Mouse (Mus musculus) heart, adult 2 months (tissue): ENCODE data around the gene Gm49369. TPM values are rescaled to one million over a fixed set of nuclear protein-coding genes. Genes with fewer than 3 reads are reported as not detected.
A peak's percentile ranks its signal among the peaks of the same experiment; 100 is the strongest.
"Not testable (repeated sequence)": the region's sequence is repeated elsewhere in the genome, so short reads cannot be mapped to it uniquely, and the experiment has no call there.

Experiments
- DNase-seq, 2 experiments: peaks; one replicate each; pipeline ENCODE4 v3.0.0; 2021
- H3K27ac ChIP-seq: fragments of 200-600 bp; 2 replicates; pipeline ENCODE4 v1.8.1; 2022
- H3K27me3 ChIP-seq: fragments of 200-500 bp; 2 replicates; pipeline ENCODE4 v1.6.1; 2012; ENCODE audit warnings: mild to moderate bottlenecking, low read length, inconsistent platforms, mixed read lengths; ENCODE audit not compliant: control insufficient read depth, insufficient read depth
- H3K36me3 ChIP-seq: fragments of 200-500 bp; 2 replicates; pipeline ENCODE4 v1.6.1; 2012; ENCODE audit warnings: low read length, inconsistent platforms; ENCODE audit not compliant: control insufficient read depth, insufficient read depth
- H3K4me1 ChIP-seq: fragments of 200-500 bp; 2 replicates; pipeline ENCODE4 v1.6.1; 2011; ENCODE audit warnings: low read length; ENCODE audit not compliant: control insufficient read depth, insufficient read depth
- H3K4me3 ChIP-seq: fragments of 200-600 bp; 2 replicates; pipeline ENCODE4 v1.8.1; 2022
- H3K79me2 ChIP-seq: fragments of 200-500 bp; replicated peaks from 2 replicates; pipeline ENCODE4 v1.6.1; 2012; ENCODE audit warnings: mild to moderate bottlenecking, inconsistent platforms, low read length, moderate library complexity, mixed read lengths; ENCODE audit not compliant: control insufficient read depth, insufficient read depth
- H3K9ac ChIP-seq: fragments of 200-500 bp; 2 replicates; pipeline ENCODE4 v1.6.1; 2012; ENCODE audit warnings: low read depth, mild to moderate bottlenecking, control low read depth, inconsistent platforms, low read length, mixed read lengths
- CTCF ChIP-seq: fragments of 200-600 bp; IDR thresholded peaks from 2 replicates; pipeline ENCODE4 v1.8.1; 2022; ENCODE audit warnings: antibody characterized with exemption, mild to moderate bottlenecking, moderate library complexity
- EP300 ChIP-seq: fragments of 200-500 bp; IDR thresholded peaks from 2 replicates; pipeline ENCODE4 v1.6.1; 2011; ENCODE audit warnings: low read depth, low read length, control low read depth; ENCODE audit not compliant: insufficient read depth
- POLR2A ChIP-seq: fragments of 200-500 bp; IDR thresholded peaks from 2 replicates; pipeline ENCODE4 v1.6.1; 2011; ENCODE audit warnings: mild to moderate bottlenecking, low read depth, low read length, control low read depth; ENCODE audit not compliant: insufficient read depth
- WGBS: fragments of 180-500 bp; shearing (Covaris S2); methylation state at CpG from one replicate; pipeline ENCODE4 v1.1.7; 2018; 5-methylcytosine and 5-hydroxymethylcytosine counted together
- intact Hi-C: fragments of 180-260 bp; cut with DNase I; formaldehyde crosslinking; loops from one replicate; pipeline ENCODE4 v1.15.1; 2025
- polyA plus RNA-seq: library from polyadenylated mRNA; depleted of rRNA; stranded (reverse); fragments of >200 nt; gene quantifications from 2 replicates; pipeline ENCODE4 v1.2.3, GENCODE M21; 2012; rRNA removed
- total RNA-seq, 2 experiments: library from RNA; stranded (reverse); gene quantifications; 2 replicates each; pipeline ENCODE4 v1.2.3; 2021

Gene Gm49369
- total and polyA plus RNA-seq, 3 experiments = 3.5 to 4.9 TPM; not detected in 1

- Histone ChIP-seq H3K27ac (peak overlapping the region; percentile 69), H3K4me1 (peaks cover 13% of the 10 kb centered on the region), H3K27me3 (no peaks in the 10 kb centered on the region), H3K79me2 (no peaks in the 10 kb centered on the region), H3K9ac (no peak overlapping the region), H3K4me3 (no peak overlapping the region), H3K36me3 (no peaks in the 10 kb centered on the region)
- peak; percentile 74 to 88 for DNase-seq
- intact Hi-C loops = loop anchor here (5.0 kb wide), 3 partner anchors 57 to 342 kb away; partner anchors contain the start of gene Ctsd
- 14% methylated on average over 9 of the region's 9 CpGs for WGBS
- peak; percentile 90; the same call in 1 of the 2 replicates for TF ChIP-seq EP300
- 0 out of 2 replicates have a peak, but pooled peaks have one; percentile 12 for TF ChIP-seq POLR2A
- TF ChIP-seq CTCF = no peak
Measured at GRCm38 (mm10) chr7:142330271-142330724, 52.2 kb downstream of the Gm49369 start.

GRCm38 (mm10) chr7:142328507-142328906 lies 54.0 kb downstream of the Gm49369 start:
- no peak overlapping the region for H3K4me3 ChIP-seq
- no peak overlapping the region for H3K9ac ChIP-seq
- intact Hi-C loops = no loop called here
- H3K4me1 ChIP-seq = peaks cover 12% of the 10 kb centered on the region
- H3K27ac ChIP-seq = no peak overlapping the region
- H3K36me3 ChIP-seq = no peaks in the 10 kb centered on the region
- H3K27me3 ChIP-seq = no peaks in the 10 kb centered on the region
- H3K79me2 ChIP-seq = no peaks in the 10 kb centered on the region
- no peak for TF ChIP-seq POLR2A
- no peak for DNase-seq
- 87% methylated on average over 3 of the region's 3 CpGs for WGBS

GRCm38 (mm10) chr7:142326714-142327445 lies 55.6 kb downstream of the Gm49369 start:
- no peaks in the 10 kb centered on the region for H3K27me3 ChIP-seq
- no peaks in the 10 kb centered on the region for H3K36me3 ChIP-seq
- 66% methylated on average over 9 of the region's 9 CpGs for WGBS
- no peak overlapping the region for H3K27ac ChIP-seq
- H3K4me3 ChIP-seq = no peak overlapping the region
- DNase-seq = no peak
- peaks cover 12% of the 10 kb centered on the region for H3K4me1 ChIP-seq
- H3K79me2 ChIP-seq = no peaks in the 10 kb centered on the region
- intact Hi-C loops = no loop called here
- H3K9ac ChIP-seq = no peak overlapping the region
- TF ChIP-seq EP300 (no peak), CTCF (no peak), POLR2A (no peak)

- 80% methylated on average over 12 of the region's 12 CpGs for WGBS
- H3K79me2 ChIP-seq = no peaks in the 10 kb centered on the region
- no peaks in the 10 kb centered on the region for H3K4me1 ChIP-seq
- intact Hi-C loops = no loop called here
- no peaks in the 10 kb centered on the region for H3K27me3 ChIP-seq
- DNase-seq = no peak
- H3K27ac ChIP-seq = no peak overlapping the region
- TF ChIP-seq POLR2A (no peak), CTCF (no peak), EP300 (no peak)
- no peaks in the 10 kb centered on the region for H3K36me3 ChIP-seq
- H3K4me3 ChIP-seq = no peak overlapping the region
- H3K9ac ChIP-seq = no peak overlapping the region
Measured at GRCm38 (mm10) chr7:142323396-142324117, 58.9 kb downstream of the Gm49369 start.

GRCm38 (mm10) chr7:142322641-142323040 lies 59.8 kb downstream of the Gm49369 start:
- H3K4me3 ChIP-seq = no peak overlapping the region
- intact Hi-C loops = no loop called here
- H3K9ac ChIP-seq = no peak overlapping the region
- TF ChIP-seq CTCF (no peak), EP300 (no peak), POLR2A (no peak)
- H3K27me3 ChIP-seq = no peaks in the 10 kb centered on the region
- 93% methylated on average over 6 of the region's 6 CpGs for WGBS
- H3K27ac ChIP-seq = no peak overlapping the region
- H3K4me1 ChIP-seq = no peaks in the 10 kb centered on the region
- no peaks in the 10 kb centered on the region for H3K79me2 ChIP-seq
- no peaks in the 10 kb centered on the region for H3K36me3 ChIP-seq
- DNase-seq = no peak

- H3K36me3 ChIP-seq, H3K9ac ChIP-seq, H3K4me1 ChIP-seq, H3K79me2 ChIP-seq, DNase-seq, H3K27ac ChIP-seq, H3K27me3 ChIP-seq, intact Hi-C loops, H3K4me3 ChIP-seq: not testable (repeated sequence)
- 93% methylated on average over 6 of the region's 10 CpGs for WGBS
Measured at GRCm38 (mm10) chr7:142321637-142322306, 60.7 kb downstream of the Gm49369 start.

Other genes starting within 250 kb of the Gm49369 start
- not detected for gene Gm39115, start 246.6 kb downstream of the Gm49369 start, total RNA-seq
- gene Gm39115, start 246.6 kb downstream of the Gm49369 start, polyA plus RNA-seq = not detected in 2 replicates
- not detected for gene Gm45337, start 238.1 kb downstream of the Gm49369 start, total RNA-seq
- gene Gm45337, start 238.1 kb downstream of the Gm49369 start, polyA plus RNA-seq = not detected in 2 replicates
- gene Gm29735, start 225.6 kb downstream of the Gm49369 start, total RNA-seq = not detected
- gene Gm29735, start 225.6 kb downstream of the Gm49369 start, polyA plus RNA-seq = not detected in 2 replicates
- not detected for gene Gm4553, start 216.9 kb downstream of the Gm49369 start, total RNA-seq
- gene Gm4553, start 216.9 kb downstream of the Gm49369 start, polyA plus RNA-seq = not detected in 2 replicates
- not detected for gene Krtap5-2, start 206.7 kb downstream of the Gm49369 start, total RNA-seq
- not detected in 2 replicates for gene Krtap5-2, start 206.7 kb downstream of the Gm49369 start, polyA plus RNA-seq
- gene Gm10153, start 192.3 kb downstream of the Gm49369 start, total RNA-seq = not detected
- not detected in 2 replicates for gene Gm10153, start 192.3 kb downstream of the Gm49369 start, polyA plus RNA-seq
- not detected for gene Krtap5-3, start 181.3 kb downstream of the Gm49369 start, total RNA-seq
- not detected in 2 replicates for gene Krtap5-3, start 181.3 kb downstream of the Gm49369 start, polyA plus RNA-seq
- not detected for gene Gm7579, start 170.8 kb downstream of the Gm49369 start, total RNA-seq
- gene Gm7579, start 170.8 kb downstream of the Gm49369 start, polyA plus RNA-seq = not detected in 2 replicates
- not detected for gene Krtap5-5, start 152.7 kb downstream of the Gm49369 start, total RNA-seq
- gene Krtap5-5, start 152.7 kb downstream of the Gm49369 start, polyA plus RNA-seq = not detected in 2 replicates
- not detected for gene Gm40460, start 141.6 kb downstream of the Gm49369 start, total RNA-seq
- not detected in 2 replicates for gene Gm40460, start 141.6 kb downstream of the Gm49369 start, polyA plus RNA-seq
- not detected for gene Gm2431, start 124.3 kb downstream of the Gm49369 start, total RNA-seq
- not detected in 2 replicates for gene Gm2431, start 124.3 kb downstream of the Gm49369 start, polyA plus RNA-seq
- gene Gm4559, start 108.3 kb downstream of the Gm49369 start, total RNA-seq = not detected
- gene Gm4559, start 108.3 kb downstream of the Gm49369 start, polyA plus RNA-seq = not detected in 2 replicates
- gene Krtap5-1, start 85.5 kb downstream of the Gm49369 start, total RNA-seq = not detected
- gene Krtap5-1, start 85.5 kb downstream of the Gm49369 start, polyA plus RNA-seq = not detected in 2 replicates
- gene Krtap5-4, start 79.1 kb downstream of the Gm49369 start, total RNA-seq = not detected
- gene Krtap5-4, start 79.1 kb downstream of the Gm49369 start, polyA plus RNA-seq = not detected in 2 replicates
- 1 to 10 TPM; 2.2 to 3.6 TPM for gene Ifitm10, start 8.9 kb downstream of the Gm49369 start, total RNA-seq
- 4.9 and 6.4 TPM in 2 replicates for gene Ifitm10, start 8.9 kb downstream of the Gm49369 start, polyA plus RNA-seq
- gene Ctsd, start 5.4 kb upstream of the Gm49369 start, total RNA-seq = 100 to 1,000 TPM; 883 to 991 TPM
- gene Ctsd, start 5.4 kb upstream of the Gm49369 start, polyA plus RNA-seq = 1,120 and 1,462 TPM in 2 replicates
- gene Syt8, start 52.2 kb upstream of the Gm49369 start, total RNA-seq = not detected
- gene Syt8, start 52.2 kb upstream of the Gm49369 start, polyA plus RNA-seq = not detected in 2 replicates
- gene Tnni2, start 59.1 kb upstream of the Gm49369 start, total RNA-seq = 1 to 10 TPM; 2.7 to 3.0 TPM
- gene Tnni2, start 59.1 kb upstream of the Gm49369 start, polyA plus RNA-seq = 5.9 and 7.5 TPM in 2 replicates
- gene Lsp1, start 78.1 kb upstream of the Gm49369 start, total RNA-seq = 10 to 100 TPM; 28.4 to 35.0 TPM
- 96.6 and 107 TPM in 2 replicates for gene Lsp1, start 78.1 kb upstream of the Gm49369 start, polyA plus RNA-seq
- 1 to 10 TPM; 1.1 to 1.3 TPM for gene Tnnt3, start 116.2 kb upstream of the Gm49369 start, total RNA-seq
- gene Tnnt3, start 116.2 kb upstream of the Gm49369 start, polyA plus RNA-seq = 1.8 TPM in 1 of 2 replicates, not detected in the other
- gene Mrpl23, start 150.0 kb upstream of the Gm49369 start, total RNA-seq = 1 to 10 TPM in 1 of 2 experiments, under 1 TPM in 1; 0.89 to 2.1 TPM
- gene Mrpl23, start 150.0 kb upstream of the Gm49369 start, polyA plus RNA-seq = 12.8 and 18.0 TPM in 2 replicates